Mouse (Mus musculus): Measurements from ENCODE around the gene Lcn8. TPM values are rescaled to one million over a fixed set of nuclear protein-coding genes. Genes with fewer than 3 reads are reported as not detected.

Gene Lcn8
- under 1 TPM; 0.73 to 0.99 TPM for total RNA-seq (2021)

DNA sequence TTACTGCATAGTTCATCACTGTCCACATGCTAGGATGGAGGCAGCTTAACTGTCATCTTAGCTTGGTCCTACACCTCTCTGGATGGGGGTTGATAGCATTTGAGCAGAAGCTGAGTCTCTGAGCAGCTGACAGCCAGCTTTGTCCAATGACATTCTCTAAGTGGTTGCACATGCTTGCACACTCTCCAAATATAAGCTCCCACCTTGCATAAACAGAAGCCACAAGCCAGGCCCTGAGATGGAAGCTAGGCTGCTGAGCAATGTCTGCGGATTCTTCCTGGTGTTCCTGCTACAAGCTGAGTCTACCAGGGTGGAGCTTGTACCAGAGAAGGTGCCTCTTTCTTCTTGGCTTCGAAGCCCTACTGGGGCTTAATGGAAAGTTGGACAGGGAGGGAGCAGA, at the start of gene Lcn8:
Lcn8 (plus strand) TSS at position 219 of the 400 bp plus-strand sequence.
- DNase-seq (ENCODE audit: low spot score): no peak
- intact Hi-C loops (cut with DNase I): no loop called here

DNA sequence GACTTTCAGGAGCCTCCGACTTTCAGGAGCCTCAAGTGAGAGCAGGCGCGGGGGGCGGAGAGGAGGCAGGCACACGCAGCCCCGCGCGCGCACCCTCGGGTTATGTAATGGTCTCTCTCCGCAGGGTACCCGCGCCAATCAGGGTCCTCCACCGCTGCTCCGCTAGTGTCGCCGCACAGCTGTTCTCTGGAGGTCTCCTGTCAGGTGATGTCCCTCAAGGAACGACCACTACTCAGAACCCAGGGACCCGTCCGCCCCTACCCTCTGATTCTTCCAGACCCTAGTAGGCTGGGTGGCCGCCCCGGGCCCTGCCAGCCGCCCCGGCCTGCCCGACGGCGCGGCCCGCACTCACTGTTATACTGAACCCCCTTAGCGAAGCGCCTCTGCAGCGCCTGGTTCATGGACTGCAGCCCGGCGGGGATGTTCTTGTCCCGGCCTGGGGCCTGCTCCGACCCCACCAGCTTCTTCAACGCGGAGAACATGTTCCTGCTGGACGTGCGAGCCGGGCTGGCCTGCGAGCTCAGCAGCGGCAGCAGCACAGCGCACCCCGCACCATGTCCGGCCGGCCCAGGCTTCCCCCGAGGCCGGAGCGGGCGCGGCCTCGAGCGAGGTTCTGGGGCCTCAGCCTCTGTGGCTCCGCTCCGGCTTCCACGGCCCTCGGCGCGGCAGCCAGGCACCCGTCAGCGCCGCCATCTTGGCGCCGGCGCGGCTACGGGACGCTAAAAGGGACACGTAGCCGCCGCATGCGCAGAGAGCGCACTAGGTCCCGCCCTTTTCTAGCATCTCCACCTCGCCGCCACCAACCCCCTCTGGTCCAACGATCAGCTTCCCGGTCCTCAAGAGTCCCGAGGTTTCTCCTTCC, 44.9 kb upstream of the Lcn8 start, which contains the start of gene Rabl6:
Rabl6 (minus strand) TSS at position 761 of the 862 bp plus-strand sequence.
- peak; percentile 80 for DNase-seq (ENCODE audit: low spot score)
- intact Hi-C loops (cut with DNase I): no loop called here

DNA sequence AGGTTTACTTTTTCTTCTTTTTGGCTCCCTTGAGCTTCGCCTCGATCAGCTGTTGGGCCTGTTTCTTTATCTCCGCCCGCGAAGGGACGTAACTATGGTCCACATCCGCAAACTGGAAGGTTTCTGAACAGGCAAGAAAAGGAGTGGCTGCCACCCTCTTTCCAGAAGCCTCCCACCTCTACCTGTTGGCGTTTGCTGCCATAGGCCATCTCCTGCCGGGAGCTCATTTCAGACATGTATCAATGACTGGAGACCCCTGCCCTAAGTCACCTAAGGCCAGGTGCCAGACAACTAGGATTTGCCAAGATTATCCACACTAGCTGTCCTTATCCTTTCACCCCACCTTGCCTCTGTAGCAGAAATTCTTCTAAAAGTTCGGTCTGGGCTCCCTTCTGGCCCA, 44.2 kb upstream of the Lcn8 start:
- no peak for DNase-seq (ENCODE audit: low spot score)
- intact Hi-C loops (cut with DNase I): no loop called here

DNA sequence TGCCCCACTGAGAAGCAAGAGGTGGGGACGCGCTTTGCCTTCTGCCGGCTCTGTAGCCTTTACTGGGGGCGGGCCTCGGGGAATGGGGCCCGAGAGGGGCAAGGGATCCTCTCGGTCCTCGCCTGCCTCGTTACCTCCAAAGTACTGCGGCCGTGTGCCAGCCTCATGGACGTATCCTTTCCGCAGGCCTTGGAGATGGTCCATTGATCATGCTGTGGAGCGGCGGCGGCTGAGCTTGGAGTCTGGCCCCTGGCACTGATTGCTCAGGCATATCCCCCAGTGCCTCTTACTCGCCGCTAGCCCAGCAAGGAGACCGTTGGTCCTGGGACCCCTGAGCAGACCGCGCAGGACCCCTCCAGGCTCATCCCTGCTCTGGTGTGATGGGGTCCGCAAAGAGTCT, 36.5 kb upstream of the Lcn8 start:
- no peak for DNase-seq (ENCODE audit: low spot score)
- intact Hi-C loops (cut with DNase I): no loop called here

DNA sequence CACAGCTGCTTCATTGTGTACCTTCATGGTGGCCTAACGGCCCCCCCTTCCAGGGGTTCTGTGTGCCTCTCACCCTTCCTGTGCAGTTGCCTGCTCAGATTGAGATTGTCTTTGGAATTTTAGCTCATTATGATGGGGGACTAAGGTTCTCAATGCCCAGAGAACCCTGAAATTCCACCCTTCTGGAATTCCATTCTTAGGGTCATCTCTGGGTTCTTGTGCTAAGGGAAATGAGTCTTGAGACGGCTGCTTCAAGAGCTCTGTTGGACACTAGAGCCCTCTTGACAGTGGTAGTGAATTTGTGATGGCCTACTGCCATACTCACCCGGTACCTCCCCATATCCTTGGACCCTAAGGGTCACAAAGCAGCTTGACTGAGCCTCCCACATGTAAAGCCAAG, 35.3 kb upstream of the Lcn8 start, which contains the start of gene Ccdc183:
Ccdc183 (minus strand) TSS at position 101 of the 400 bp plus-strand sequence.
- DNase-seq (ENCODE audit: low spot score): no peak
- intact Hi-C loops (cut with DNase I): no loop called here

DNA sequence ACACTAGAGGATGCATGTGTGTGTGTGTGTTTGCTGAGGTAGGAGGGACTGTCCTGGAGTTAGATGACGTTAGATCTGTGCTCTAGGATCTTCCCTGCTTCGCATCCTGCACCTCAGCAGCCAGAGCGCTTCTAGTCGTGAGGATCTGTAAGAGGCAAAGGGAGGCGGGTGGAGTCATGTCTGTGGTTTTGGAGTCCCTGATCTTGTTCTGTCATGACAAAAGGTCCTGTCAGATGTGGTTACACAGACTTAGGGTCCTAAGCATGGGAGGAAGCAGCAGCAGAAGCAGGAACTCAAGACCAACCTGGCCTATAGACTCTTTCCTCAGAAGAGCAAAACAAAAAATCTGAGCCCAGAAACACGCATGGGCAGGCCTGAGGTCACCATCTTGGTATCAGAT, 32.5 kb upstream of the Lcn8 start:
- no peak for DNase-seq (ENCODE audit: low spot score)
- intact Hi-C loops (cut with DNase I): no loop called here

DNA sequence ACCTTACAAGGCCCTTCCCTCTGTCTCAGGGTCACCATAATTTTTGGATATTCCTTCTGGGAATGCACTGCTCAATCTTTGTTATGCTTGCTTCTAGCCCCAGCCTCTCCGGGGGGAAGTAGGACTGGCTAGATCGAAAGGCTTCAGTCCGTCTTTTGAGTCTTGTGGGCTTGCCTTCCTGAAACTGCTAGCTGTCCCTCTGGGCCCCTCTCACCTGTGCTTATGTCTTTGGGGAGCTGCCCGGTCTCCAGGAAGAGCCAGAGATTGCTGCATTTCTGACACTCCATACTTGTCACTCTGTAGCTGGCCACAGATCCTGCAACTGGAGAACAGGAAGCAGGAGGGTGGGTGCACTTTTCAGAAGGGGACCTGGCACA, 32.1 kb upstream of the Lcn8 start:
- DNase-seq (ENCODE audit: low spot score): no peak
- intact Hi-C loops (cut with DNase I): no loop called here

DNA sequence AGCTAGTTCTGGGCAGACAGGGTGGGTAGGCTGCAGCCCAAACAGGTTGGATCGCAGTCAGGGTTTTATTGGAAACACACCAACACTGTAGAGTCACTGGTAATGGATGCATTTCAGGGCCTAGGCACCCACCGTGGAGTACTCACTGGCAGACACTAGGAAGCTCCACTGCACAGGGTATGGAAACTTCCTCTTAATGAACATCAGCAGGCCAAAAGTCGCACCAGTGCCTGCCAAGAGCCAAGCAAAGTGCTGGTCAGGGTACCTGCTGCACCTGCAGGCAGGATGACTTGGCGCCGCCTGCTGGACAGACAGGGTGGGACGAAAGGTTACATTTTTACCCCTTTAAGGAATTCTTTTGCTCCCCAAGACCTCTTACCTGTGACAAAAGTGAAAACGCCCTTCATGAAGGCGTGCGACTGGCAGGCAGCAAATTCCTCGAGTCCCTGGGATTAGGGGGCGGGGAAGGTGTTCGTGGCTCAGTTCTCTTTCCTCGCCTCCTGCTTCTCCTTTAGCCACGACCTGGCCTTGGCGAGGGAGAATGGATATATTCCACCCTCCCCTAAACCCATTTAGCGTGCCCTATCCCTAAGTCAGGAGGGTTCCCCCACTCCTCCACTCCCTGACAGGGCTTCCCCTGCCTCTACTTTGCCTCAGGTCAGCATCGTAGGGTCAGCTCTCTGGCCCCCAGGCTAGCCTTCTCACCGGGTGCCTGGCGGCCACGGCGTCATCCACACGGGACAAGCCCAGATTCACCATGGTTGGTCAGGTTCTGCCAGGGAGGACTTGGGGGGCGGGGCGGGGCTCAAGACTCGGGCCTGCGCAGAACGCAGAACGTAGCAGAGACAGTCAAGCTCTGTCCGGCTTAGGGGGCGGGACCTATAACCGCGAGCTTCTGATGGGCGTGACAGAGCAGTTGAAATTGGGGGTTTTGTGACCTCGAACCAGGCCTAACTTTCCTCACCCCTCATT, 31.4 kb upstream of the Lcn8 start, which contains the start of gene Tmem141:
Tmem141 (minus strand) TSS at position 777 of the 972 bp plus-strand sequence.
- peak; percentile 76 for DNase-seq (ENCODE audit: low spot score)
- intact Hi-C loops (cut with DNase I): no loop called here

DNA sequence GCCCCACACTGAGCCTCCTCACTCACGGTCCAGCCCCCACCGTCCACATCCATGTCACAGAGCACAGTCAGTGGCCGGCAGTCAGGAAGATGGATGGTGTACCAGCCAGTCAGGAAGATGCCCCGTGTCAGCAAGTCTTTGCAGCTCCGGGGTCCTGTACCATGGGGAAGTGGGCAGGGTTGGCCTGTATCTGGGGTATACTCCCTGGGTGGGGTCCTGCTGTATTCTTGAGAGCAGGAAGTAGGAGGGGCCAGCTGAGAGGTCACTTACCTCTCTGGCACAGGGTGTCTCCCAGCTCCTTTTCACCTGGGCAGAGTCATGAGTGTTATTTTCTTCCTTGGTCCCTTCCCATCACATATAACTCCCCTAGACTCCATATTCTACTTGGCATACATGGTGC, 26.9 kb upstream of the Lcn8 start:
- DNase-seq (ENCODE audit: low spot score): no peak
- intact Hi-C loops (cut with DNase I): no loop called here

DNA sequence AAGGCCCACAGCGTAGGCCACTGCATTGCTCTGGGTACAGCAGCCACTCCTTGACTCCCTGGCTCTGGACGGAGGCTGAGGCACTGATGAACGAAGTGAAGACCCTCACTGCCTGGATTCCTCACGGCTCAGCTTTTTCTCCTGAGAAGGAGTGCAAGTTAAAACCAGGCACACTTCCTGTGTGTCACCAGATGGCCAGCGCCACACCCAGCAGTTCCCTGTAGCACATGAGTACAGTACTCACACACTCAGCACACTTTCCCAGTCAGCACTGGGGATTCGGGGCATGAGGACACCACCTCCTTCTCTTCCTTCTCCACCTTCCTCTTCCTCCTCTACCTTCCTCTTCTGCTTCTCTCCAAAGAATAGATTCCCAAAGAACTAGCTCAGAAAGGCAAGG, 25.1 kb upstream of the Lcn8 start, which contains the start of gene Fcna:
Fcna (minus strand) TSS at position 220 of the 400 bp plus-strand sequence.
- intact Hi-C loops (cut with DNase I): no loop called here
- DNase-seq (ENCODE audit: low spot score): no peak

DNA sequence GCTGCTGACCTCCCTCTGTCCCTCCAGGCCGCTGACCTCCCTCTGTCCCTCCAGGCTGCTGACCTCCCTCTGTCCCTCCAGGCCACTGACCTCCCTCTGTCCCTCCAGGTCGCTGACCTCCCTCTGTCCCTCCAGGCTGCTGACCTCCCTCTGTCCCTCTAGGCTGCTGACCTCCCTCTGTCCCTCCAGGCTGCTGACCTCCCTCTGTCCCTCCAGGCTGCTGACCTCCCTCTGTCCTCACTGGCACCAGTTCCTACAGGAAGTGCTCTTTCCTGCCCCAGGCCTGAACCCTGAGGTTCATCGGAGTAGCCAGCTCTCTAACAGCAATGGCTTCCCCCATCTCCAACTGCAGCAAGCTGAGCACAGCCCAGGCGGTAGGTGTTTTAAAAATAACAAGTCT, 24.2 kb upstream of the Lcn8 start:
- DNase-seq (ENCODE audit: low spot score): no peak
- intact Hi-C loops (cut with DNase I): no loop called here

DNA sequence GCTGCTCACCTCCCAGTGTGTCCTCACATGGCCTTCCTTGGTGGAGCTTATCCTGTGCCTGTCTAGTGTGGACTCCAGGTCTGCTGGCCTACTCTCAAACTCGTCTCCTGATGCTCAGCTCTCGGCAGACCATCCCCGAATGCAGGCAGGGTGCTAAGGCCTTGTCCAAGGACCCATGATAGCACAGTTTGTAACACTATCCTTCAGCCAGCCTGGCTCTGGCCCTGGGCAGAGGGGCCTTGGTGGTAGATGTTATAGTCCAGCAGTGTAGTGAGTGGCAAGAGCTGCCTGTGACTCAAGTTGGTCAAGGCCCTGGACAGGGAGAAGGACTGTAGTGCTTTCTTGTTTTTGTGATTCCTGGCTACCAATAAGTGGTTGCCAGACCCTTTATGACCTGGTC, 19.3 kb upstream of the Lcn8 start:
- intact Hi-C loops (cut with DNase I): no loop called here
- DNase-seq (ENCODE audit: low spot score): no peak

DNA sequence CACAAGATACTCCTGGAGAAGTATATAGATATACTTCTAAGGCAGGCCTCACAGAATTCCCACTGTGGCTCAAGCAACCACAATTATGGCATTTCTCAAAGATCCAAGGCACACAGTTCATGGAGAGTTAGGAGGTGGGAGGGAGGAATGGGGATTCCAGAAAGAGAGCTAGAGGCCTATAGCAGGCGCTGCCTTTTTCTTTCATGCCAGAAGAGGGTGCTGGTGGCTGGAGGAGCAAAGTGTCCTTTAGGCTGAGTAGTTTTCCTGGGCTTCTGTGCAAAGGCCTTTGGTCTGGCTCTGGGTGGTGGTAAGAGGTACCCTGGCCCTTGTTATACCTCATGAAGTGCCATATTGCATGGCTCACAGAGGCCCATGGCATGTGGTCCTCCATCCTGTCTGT, 18.9 kb upstream of the Lcn8 start:
- intact Hi-C loops (cut with DNase I): no loop called here
- no peak for DNase-seq (ENCODE audit: low spot score)

DNA sequence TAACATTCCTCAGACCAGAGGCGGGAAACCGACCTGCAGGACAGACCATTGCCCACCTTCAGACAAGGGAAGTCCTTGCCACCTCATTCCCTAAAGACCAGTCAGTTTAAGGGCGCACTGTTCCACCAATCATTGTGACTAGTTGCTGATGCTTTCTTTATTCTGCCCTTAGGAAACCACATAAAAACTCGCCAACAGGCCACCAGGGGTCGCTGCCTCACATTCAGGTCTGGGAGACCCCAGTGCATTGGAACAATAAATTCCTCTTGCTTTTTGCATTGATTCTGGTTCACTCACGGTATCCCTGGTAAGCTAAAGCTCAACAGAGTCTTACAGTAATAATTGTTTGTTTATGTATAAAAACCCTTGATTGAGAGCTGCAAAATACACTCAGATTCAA, 13.0 kb upstream of the Lcn8 start:
- intact Hi-C loops (cut with DNase I): no loop called here
- no peak for DNase-seq (ENCODE audit: low spot score)

DNA sequence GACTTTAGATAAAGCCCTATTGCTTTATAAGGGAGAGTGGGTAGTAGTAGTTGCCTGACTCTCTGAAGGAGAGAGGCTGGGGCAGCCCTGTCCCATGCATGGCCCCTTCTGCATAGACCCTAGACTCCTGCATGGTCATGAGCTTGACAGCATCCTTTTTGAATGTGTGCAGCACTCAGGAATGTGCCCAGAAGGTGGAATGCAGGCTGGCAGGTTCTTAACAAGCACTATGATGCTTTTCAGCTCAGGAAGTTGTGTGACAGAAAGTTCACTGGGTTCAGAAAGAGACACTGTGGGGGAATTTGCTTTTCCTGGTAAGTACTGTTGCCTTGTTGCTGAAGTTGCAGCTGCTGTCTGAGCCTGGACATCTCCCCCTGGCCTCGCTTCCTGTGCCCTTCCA, 1.6 kb downstream of the Lcn8 start:
- intact Hi-C loops (cut with DNase I): no loop called here
- DNase-seq (ENCODE audit: low spot score): no peak

DNA sequence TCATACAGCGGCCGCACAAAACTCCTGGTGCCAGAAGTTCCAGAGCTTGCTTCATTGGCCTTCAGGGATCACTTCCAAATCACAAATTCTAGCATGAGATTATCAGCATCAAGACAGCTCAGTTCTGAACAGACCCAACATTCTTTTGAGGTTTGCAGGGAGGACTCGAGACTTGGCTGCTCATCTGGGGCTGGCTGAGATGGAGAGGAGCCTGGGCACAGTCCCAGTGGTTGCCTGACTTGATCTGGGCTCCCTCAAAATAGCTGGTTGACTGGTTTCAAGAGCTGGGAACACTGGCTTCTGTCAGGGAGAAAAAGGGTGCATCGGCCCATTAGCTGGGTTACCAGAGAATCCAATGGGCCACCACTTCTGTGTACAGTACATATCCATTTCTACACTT, 3.8 kb downstream of the Lcn8 start:
- intact Hi-C loops (cut with DNase I): no loop called here

DNA sequence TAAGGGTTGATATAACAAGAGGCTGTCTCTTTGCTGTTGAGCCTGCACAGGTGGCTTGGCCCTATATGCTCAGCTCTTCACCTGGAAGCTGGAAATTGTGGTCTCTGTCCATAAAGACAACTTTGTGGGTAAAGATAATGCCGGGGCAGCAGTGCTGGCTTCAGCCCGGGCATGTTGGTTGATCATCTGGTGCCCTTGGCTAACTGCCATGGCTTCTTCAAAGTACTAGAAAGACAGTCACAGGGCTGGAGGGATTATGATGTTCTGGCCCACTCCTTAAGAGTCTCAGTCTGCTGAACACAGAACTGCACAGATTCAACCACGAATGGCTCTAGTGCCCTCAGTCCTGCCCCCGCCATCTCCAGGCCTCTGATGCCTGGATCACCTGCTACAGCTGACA, 4.3 kb downstream of the Lcn8 start:
- intact Hi-C loops (cut with DNase I): no loop called here
- no peak for DNase-seq (ENCODE audit: low spot score)

More for the DNA sequence above, 3.8 kb downstream of the Lcn8 start:
- DNase-seq (ENCODE audit: low spot score): no peak

DNA sequence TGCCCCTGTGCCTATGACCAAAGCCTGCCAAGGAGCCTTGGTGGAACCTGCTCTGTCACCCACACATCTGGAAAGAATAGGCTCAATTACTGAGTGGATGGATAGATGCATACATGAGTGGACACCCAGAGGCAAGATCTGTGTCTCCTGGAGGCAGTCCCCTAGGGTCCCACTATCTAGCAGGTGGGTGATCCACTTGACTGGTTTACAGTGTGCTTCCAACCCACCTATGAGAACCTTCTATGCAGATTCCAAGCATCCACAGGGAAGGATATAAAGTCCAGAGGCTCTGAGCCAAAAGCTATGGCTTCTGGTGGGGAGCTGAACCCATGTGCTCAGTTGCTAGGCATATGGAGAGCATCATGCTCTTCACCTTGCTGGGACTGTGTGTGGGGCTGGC, 4.7 kb downstream of the Lcn8 start, which contains the start of gene Lcn5:
Lcn5 (plus strand) TSS at position 301 of the 400 bp plus-strand sequence.
- intact Hi-C loops (cut with DNase I): no loop called here
- DNase-seq (ENCODE audit: low spot score): no peak

DNA sequence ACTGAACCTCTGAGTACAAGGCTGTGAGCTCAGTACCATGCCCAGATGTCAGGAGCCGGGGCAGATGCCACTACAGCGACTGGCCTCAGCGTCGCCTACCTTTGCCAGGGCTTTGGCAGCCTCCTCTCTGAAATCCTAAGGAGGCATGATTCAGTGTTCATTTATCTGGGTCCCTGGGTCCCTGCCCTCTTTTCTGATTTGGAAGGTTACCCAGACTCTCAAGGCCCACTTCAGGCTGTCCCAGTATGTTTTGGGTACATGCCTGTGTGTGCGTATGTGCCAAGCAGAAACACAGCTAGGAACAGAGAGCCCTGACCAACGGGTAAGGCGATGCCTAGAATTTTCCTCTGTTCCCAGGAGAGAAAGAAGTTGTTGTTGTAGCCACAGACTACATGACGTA, 7.4 kb downstream of the Lcn8 start:
- no peak for DNase-seq (ENCODE audit: low spot score)
- intact Hi-C loops (cut with DNase I): no loop called here

DNA sequence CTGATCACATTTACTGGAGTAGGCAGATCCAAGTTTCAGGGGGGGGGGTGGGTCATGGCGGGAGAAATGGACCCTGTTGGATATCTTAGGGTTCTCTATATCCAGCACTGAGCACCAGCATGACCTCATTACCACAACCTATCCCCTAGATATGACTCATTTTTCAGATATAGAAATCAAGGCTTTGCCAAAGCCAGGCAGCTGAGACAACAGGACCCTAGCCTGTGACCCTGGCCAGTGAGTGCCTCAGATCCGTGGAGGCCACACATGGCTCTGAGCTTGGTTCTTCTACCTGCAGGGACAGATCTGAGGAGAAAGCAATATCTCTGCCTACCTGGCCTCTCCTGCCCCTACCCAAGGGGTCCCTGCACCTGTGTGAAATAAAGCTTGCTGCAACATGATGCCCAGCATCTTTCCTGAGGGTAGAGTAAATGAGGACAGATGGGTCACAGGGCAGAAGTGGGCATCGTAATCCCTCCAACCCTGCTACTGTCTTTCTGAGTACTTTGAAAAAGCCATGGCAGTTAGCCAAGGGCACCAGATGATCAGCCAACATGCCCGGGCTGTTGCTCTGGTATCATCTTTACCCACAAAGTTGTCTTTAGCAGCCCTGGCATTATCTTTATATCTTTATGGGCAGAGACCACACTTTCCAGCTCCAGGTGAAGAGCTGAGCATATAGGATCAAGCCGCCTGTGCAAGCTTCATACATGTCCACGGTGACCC, 8.5 kb downstream of the Lcn8 start:
- no peak for DNase-seq (ENCODE audit: low spot score)
- intact Hi-C loops (cut with DNase I): no loop called here

Data from heart, postnatal 25 days (tissue).